Mouse (Mus musculus) E14TG2a.4 (cell line): ENCODE measurements around the gene Akr1b7.

ENCODE experiments used
- H3K27me3 ChIP-seq: 2 replicates; pipeline ENCODE4 v1.6.1; 2014; ENCODE audit warnings: low read length, control low read depth; ENCODE audit not compliant: insufficient read depth
- H3K36me3 ChIP-seq: 2 replicates; pipeline ENCODE4 v1.6.1; 2014; ENCODE audit warnings: low read length, control low read depth; ENCODE audit not compliant: insufficient read depth
- H3K4me1 ChIP-seq: replicated peaks from 2 replicates; pipeline ENCODE4 v1.6.1; 2014; ENCODE audit warnings: low read depth, low read length, control low read depth
- H3K4me3 ChIP-seq: replicated peaks from 2 replicates; pipeline ENCODE4 v1.5.1; 2014; ENCODE audit warnings: mild to moderate bottlenecking, low read length
- H3K9me3 ChIP-seq: 2 replicates; pipeline ENCODE4 v1.6.1; 2014; ENCODE audit warnings: low read length, control low read depth
- CTCF ChIP-seq: conservative IDR thresholded peaks from 2 replicates; pipeline ENCODE4 v1.5.1; 2014; ENCODE audit warnings: low read length
- NANOG ChIP-seq: IDR thresholded peaks from 2 replicates; pipeline ENCODE4 v1.6.1; 2014; ENCODE audit warnings: borderline replicate concordance, low read length, mixed read lengths
- POU5F1 ChIP-seq: IDR thresholded peaks from 2 replicates; pipeline ENCODE4 v1.6.1; 2014; ENCODE audit warnings: low read length, borderline replicate concordance

The Akr1b7 gene

GRCm38 (mm10) chr6:34384110-34384661 lies 27.9 kb upstream of the Akr1b7 start, which contains the start of gene Akr1b10:
Gene Akr1b10 (plus strand): TSS chr6:34384218.
- H3K36me3 ChIP-seq: peaks cover 18% of the 10 kb centered on the region
- TF ChIP-seq CTCF: no peak
- TF ChIP-seq NANOG: no peak
- no peak for TF ChIP-seq POU5F1
- H3K4me1 ChIP-seq: peaks cover 23% of the 10 kb centered on the region
- peak within 1 kb of the TSS; percentile 79 for H3K4me3 ChIP-seq
- H3K9me3 ChIP-seq: no peaks in the 10 kb centered on the region
- 0 out of 2 replicates have a peak, but pooled peaks cover 2% of the 10 kb centered on the region for H3K27me3 ChIP-seq

DNA sequence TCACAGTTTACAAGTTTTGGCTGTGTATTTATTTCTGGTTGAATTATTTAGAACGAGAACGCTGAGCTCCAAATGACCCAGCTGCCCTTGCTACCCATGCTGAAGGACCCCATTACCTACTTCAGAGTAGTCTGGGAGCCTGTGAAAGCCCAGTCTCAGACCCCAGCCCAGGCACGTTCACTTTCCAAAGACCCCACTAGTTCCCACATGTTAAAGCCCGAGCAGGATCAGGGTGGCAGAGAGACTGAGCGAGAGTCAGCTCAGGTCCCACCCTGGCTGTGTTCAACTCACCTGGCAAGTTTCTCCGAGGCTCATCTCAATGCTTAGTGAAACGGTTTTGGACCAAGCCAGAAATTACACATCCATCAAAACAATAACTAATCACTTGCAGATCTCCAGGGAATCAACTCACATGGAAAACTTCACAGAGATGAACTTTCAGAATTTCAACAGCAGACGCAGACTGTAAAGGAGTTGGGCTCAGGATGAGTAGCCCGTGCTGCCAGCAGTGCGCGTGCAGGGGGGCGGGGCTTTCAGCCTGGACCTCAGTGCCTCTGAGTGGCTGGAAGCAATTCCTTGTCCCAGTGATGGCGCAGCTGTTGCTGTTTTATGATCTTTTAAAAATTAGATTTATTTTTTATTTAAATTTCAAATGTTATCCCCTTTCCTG lies 27.3 kb upstream of the Akr1b7 start:
- Histone ChIP-seq H3K27me3 (0 out of 2 replicates have a peak, but pooled peaks cover 2% of the 10 kb centered on the region), H3K4me3 (peak overlapping the region; percentile 79), H3K4me1 (peaks cover 23% of the 10 kb centered on the region), H3K9me3 (no peaks in the 10 kb centered on the region), H3K36me3 (peaks cover 23% of the 10 kb centered on the region)
- TF ChIP-seq POU5F1 (no peak), NANOG (no peak), CTCF (no peak)

GRCm38 (mm10) chr6:34388420-34389156 lies 23.5 kb upstream of the Akr1b7 start:
- Histone ChIP-seq H3K4me3 (no peak overlapping the region), H3K27me3 (no peaks in the 10 kb centered on the region; the same call in 1 of the 2 replicates), H3K9me3 (no peaks in the 10 kb centered on the region), H3K36me3 (peaks cover 56% of the 10 kb centered on the region), H3K4me1 (peaks cover 15% of the 10 kb centered on the region)
- no peak for TF ChIP-seq NANOG

DNA sequence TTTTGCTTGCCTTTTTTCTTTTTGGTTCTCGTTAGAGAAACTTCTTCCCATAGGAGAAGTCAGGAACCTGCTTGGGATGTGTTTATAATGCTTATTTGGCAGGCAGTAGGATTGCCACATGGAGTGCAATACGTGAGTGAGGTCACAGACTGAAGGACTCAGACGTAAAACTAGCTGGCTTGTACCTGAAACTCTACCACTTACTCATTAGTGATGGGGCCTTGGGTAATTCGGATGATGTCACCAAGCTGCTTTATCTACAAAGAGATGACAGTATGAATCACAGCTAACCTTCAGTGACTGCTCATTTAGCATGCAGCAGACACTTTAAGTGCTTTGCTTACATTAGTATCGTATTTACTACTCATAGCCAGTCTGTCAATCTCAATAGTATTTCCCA lies 16.2 kb upstream of the Akr1b7 start:
- Histone ChIP-seq H3K4me3 (no peak overlapping the region), H3K4me1 (peaks cover 29% of the 10 kb centered on the region), H3K27me3 (no peaks in the 10 kb centered on the region; the same call in 1 of the 2 replicates), H3K36me3 (peaks cover 51% of the 10 kb centered on the region), H3K9me3 (no peaks in the 10 kb centered on the region; the same call in 1 of the 2 replicates)
- no peak for TF ChIP-seq NANOG
- TF ChIP-seq CTCF: no peak
- no peak for TF ChIP-seq POU5F1

DNA sequence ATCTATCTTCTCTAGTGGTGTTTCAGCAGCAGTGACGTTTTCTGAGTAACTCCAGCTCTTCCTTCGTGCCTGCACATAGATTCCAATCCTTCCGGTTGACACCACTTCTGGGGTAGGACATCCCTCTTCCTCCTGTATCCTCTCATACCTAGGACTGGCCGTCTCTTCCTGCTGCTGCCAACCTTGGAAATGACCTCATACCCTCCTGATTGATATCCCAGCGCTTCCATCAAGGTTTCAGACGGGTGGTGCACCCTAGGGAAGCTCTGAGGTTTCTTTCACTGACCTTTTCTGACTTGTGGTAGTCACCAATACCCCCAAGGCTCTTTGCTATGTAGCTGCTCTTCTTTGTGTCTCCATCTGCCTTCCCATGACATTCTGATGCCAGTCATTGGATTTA lies 13.7 kb upstream of the Akr1b7 start:
- H3K4me3 ChIP-seq: no peak overlapping the region
- no peaks in the 10 kb centered on the region; the same call in 1 of the 2 replicates for H3K9me3 ChIP-seq
- no peak for TF ChIP-seq CTCF
- peaks cover 32% of the 10 kb centered on the region for H3K4me1 ChIP-seq
- no peaks in the 10 kb centered on the region for H3K27me3 ChIP-seq
- peaks cover 30% of the 10 kb centered on the region for H3K36me3 ChIP-seq

DNA sequence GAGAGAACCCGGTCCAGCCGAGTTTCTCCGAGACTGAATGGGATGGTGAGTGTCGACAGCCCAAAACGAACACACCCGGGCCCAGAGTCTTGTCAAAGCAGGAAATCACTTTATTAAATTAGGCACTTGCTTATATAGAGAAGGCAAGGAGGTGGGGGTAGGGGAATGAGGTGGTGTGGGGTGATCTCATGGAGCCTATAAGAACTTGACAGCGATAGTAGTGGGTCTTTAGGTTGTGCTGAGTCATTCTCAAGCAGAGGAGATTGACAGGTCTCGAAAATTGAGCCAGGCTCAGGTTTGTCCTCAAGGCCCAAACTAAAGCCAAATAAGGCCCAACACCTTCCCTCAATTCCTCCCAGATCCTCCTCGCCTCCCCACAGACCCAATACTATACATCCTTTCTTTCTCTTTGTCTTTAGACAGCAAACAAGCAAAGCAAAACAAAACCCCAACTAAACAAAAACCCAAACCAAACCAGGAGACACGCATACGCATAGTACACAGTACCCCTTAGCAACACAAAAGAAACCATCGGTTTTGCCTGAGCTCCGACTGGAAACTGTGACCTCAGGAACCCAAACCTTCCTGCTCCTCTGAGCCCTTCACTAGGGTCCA lies 12.4 kb upstream of the Akr1b7 start:
- H3K4me3 ChIP-seq: no peak overlapping the region
- no peak for TF ChIP-seq CTCF
- no peak for TF ChIP-seq POU5F1
- TF ChIP-seq NANOG: no peak
- peaks cover 1% of the 10 kb centered on the region; the same call in 1 of the 2 replicates for H3K9me3 ChIP-seq
- no peaks in the 10 kb centered on the region for H3K27me3 ChIP-seq
- H3K36me3 ChIP-seq: peaks cover 18% of the 10 kb centered on the region; the same call in 1 of the 2 replicates
- peaks cover 32% of the 10 kb centered on the region for H3K4me1 ChIP-seq

- no peak for TF ChIP-seq CTCF
- no peak for TF ChIP-seq NANOG
- TF ChIP-seq POU5F1: no peak
- H3K4me1 ChIP-seq: peaks cover 32% of the 10 kb centered on the region
- H3K4me3 ChIP-seq: no peak overlapping the region
- peaks cover 9% of the 10 kb centered on the region for H3K9me3 ChIP-seq
- peaks cover 18% of the 10 kb centered on the region; the same call in 1 of the 2 replicates for H3K36me3 ChIP-seq
- H3K27me3 ChIP-seq: no peaks in the 10 kb centered on the region
Observed at GRCm38 (mm10) chr6:34400696-34401095, 11.4 kb upstream of the Akr1b7 start.

DNA sequence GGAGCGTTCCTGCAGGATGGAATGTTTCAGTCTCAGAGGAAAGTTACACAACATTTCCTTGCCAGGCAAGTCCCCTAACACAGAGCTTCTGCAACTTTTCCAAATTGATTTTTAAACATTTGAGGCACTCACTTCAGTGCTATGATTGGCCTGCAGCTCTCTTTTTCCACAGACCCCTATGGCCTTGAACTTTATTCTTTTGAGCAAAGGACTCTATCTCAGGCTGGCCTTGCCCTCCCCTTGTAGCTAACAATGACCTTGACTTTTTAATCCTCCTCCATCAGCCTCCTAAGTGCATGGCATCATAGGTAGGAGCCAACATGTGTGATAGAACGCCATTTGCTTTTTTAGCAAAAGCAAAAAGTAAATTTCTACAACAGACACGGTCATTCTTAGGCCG lies 5.4 kb upstream of the Akr1b7 start:
- Histone ChIP-seq H3K9me3 (peaks cover 26% of the 10 kb centered on the region), H3K36me3 (no peaks in the 10 kb centered on the region), H3K4me3 (no peak overlapping the region), H3K4me1 (no peaks in the 10 kb centered on the region), H3K27me3 (no peaks in the 10 kb centered on the region)
- TF ChIP-seq POU5F1: no peak
- TF ChIP-seq NANOG: no peak
- no peak for TF ChIP-seq CTCF
